Mouse (Mus musculus): ENCODE measurements around the gene Rbpj.
A peak's percentile ranks its signal among the peaks of the same experiment; 100 is the strongest.

Gene Rbpj

DNA sequence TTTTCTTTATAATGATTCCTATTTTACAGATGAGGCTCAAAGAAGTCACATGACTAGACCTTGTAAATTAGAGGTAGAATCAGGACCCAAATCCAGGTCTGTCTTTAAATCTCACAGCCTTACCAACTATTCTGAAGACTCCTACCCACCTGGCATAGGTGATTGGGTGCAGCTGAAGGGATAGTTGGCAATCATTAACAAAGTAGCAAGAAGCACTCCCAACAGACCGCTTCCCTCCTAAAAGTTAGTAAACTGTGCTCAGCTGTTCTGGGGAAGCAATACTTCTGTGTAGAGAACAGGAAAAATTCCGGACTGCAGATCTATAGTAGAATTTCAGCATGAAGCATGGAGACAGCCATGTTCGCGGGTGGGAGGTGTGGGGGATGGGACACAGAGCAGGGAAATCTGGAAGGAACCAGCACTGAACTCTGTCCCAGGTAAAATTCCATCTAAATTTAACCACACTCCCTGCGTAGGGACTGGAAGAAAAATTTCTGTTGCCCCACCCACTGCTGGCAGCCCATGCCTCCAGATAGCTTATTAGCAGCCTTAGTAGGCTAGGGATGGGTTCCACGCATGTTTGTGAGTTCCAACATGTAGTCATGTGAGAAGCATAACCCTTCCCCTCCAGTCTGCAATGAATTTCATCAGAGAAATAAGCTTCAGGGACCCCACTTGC, 3.3 kb downstream of the Rbpj start:
- DNase-seq (ENCODE audit: low spot score in 2 of 2): no peak

DNA sequence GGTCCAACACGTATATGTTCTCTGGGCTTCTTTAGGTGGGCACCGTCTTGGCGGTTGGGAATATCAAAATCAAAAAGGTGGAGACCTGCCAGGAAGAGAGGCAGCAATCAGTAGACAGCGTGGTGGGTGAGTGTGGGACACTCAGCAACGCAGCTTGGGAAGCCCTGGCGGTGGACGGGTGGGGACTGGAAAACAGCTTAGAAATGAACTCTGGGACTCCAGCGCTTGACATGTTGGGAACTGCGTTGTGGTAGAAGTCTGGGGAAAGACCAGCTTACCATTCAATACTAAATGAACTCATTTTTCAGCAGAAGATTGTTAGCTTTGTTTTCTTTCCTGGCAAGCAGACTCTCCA, 3.8 kb downstream of the Rbpj start:
- no peak for DNase-seq (ENCODE audit: low spot score in 2 of 2)

DNA sequence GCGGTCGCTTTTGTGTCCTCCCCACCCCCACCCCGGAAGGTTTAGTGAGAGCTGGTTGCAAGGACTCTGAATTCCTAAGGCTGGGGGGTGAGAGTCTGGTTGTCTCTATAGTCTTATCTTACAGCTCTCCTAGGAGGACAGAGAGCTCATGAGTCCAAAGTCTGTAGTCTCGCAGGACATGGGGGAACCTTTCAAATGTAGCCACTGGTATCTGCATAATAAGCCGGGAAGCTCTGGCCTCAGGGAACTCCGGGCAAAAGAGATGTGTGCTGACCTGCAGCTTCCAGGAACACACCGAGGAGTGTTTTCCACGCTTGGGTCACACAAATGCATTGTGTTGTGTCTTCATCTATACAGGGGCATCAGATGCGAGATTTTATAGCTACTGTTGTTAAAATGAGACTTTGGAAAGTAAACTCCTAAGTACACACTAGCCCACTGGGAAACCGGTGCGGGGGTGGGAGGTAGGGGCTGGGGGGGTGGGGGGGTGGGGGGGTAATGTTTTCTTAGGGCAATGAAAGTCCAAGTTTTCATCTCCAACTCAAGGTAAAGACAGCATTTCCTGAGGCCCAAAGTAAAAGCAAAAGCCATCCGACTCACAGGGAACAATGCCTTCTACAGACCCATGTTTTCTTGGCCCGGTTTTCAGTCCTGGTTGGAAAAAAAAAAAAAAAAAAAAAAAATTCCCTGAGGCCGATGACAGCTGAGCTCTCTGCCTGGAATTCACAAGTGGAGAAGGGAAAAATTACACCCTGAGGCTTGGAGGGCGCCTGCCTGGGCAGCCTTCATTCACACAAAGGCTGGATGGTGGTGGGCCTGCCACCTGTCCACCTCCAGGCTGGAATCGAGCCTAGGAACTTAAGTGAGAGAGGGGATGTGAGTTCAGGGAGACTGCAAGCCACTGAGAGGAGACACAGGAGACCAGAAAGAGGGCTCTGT, 4.5 kb downstream of the Rbpj start:
- DNase-seq (ENCODE audit: low spot score in 2 of 2): no peak

DNA sequence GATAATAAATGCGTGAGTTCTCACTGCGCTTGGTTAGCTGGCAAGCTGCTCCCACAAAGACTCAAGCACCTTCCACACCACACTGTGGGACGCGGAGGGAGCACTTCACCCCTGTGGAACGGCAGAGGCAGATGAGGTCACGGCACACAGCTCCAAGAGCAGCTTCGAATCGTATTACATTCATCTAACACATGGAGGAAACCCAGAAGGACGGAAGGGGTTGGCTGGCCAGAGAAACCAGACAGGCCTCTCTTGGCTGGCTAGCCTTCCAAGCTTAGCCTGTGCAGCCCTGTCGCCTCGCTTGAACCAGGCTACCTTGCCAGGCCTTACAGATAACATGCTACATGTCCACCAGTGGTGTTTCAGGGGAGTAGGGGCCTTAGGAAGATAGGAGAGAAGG, 6.5 kb downstream of the Rbpj start:
- no peak for DNase-seq (ENCODE audit: low spot score in 2 of 2)

DNA sequence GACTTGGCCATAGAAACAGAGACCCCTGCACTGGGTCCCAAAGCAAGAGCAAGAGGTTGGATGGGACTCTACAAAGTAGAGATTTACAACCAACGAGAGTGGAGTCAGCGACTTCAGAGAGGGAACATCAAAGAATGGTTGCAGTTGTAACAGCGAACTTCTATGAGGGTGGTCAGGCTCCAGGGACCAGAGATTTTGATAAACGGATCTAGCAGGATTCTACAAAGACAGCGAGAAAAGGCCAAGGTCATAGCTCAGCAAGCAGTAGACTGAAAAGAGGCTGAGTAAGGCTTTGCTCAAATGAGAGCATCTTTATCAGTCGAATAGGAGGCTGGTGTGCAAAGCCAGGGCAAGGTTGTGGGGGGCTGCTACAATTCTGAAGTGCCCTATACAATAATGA, 13.2 kb downstream of the Rbpj start:
- DNase-seq (ENCODE audit: low spot score in 2 of 2): no peak

DNA sequence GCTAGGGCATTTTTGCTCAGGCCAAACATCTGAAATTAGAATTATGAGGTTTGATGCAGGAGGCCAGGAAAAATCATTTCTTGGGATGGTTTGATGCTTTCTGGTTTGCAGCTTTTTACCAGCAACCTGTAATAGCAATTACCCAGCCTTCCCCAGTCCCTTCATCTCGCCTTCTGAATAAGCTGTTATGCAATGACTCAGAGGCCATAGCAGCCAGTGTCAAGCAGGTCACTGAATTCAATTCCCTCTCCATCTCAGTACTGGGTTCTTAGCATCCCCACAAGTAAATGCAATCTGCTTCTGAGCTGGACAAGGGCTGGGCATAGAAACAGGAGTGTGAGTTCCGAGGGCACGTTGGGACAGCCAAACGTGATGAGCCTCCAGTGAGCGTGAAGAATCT, 13.9 kb downstream of the Rbpj start:
- no peak for DNase-seq (ENCODE audit: low spot score in 2 of 2)

DNA sequence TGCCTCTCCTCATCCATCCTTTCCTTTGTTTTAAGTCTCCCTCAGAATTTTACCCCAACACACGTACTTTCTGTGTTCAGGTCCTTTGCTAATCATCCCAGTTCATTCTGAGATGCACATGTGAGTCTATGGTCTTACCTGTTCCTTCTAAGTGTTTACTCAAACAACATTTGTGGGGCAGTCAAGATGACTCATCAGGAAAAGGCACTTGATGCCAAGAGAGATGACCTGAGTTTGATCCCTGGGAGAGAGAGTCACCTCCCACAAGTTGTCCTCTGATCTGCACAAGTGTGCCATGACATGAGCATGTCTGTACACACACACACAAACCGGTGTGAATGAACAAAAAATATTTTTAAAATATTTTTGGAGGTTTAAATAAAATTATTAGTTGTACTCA, 15.1 kb downstream of the Rbpj start:
- no peak for DNase-seq (ENCODE audit: low spot score in 2 of 2)

DNA sequence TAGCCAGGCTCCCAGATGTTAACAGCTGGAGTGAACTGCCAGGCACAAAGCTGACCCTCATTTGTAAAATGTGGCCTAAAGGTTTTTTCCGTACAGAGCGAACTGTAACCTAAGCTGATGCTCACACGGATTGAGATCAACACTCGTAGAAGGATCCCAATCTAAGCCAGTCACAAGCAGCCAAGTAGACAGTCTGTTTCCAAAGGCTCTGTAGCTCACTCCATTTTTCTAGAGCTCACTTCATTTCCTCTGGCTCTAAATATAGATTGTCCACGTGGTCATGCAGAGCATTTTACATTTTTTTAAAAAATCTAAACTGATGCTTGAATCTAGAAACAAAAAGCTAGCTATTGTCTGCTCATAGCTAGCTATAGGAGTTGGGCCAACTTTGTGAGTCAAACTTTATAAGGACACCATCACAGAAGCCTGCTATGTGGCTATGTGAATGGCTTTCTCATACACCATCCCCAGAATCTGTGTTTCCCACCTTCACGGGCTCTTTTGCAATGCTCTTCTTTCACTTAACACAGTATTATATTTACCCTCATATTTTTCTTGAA, 19.2 kb downstream of the Rbpj start:
- DNase-seq (ENCODE audit: low spot score in 2 of 2): no peak

DNA sequence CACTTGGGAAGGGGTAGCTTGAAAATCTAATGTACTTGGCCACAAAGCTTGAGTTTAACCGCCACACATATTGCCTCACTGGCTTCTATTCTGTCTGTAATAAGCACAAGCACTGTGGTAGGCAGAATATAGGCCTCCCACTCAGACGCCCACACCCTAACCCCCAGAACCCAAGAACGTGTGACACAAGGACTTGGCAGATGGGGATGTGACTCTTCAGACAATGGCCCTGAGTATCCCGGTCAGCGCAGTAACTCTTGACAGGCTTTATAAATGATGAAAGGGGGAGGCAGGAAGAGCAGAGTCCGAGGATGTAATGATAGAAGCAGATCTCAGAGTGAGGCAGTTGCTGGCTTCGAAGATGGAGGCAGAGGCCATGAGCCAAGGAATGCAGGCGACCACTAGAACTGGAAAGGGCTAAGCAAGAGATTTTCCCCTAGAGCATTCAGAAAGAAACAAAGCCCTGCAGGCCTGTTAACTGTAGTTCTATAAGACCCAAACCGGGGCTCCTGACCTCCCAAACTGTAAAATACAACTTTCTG, 20.1 kb downstream of the Rbpj start:
- no peak for DNase-seq (ENCODE audit: low spot score in 2 of 2)

DNA sequence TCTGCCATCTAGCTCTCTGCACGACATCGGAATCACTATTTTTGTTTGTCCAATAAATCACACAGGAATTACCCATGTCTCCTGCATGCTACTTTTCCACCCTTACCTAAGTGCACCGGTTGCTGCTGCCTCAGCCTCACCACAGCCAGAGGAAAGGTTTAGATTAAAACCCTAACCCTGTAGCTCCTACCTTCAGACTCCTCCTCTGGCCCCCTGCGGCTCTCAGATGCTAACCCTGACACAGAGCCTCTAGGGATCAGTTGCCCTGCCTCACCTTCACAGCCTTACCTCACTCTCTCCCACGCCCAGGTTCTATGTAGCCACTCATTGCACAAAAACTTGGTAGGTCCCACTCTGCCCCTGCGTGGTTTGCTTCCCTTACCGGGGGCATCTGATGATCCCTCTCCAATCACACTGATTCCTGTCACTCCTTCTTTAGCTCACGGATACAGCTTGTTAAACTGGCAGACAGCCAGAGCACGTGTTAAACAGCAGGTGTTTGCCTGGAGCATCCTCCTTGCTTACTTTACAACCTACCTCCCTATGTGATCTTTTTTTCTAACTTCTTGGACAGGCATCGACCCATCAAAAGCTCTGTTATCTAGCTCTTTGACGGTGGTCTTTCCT, 21.1 kb downstream of the Rbpj start:
- DNase-seq (ENCODE audit: low spot score in 2 of 2): no peak

DNA sequence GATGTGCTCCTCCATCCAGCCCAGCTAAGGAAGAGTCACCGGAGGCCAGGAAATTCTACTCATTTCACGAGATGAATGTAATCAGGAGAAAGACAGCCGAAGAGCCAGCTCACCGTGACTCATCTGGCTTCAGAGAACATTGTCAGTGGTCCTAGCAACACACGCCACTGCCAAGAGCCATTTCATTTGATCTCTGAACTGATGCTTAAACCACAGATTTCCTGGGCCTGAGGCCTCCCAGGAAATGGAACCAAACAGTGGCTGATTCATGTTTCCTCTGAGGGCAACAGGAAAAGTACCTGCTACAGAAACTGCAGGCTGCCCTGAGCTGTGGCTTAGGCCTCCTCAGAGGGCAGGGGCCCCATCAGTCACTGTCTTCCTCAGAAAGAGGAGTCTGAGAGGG, 24.7 kb downstream of the Rbpj start:
- no peak for DNase-seq (ENCODE audit: low spot score in 2 of 2)

DNA sequence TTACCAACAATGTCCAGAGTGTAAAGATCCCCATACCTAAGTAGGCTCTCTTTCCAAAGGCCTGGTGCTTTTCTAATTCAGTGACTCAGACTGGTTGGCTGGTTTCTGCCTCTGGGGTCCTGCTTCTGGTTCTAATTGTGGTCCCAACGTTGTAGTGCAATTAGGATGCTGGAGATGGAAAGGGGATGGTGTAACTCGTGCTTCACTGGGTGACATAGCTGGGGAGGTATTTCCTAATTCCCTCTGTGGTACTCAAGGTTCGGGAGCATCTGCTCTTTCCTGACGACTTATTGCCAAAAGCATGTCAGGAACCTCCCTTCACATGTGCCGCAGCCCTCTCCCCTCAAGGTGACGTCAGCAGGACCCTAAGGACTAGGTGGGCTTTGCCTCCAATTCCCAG, 27.8 kb downstream of the Rbpj start:
- DNase-seq (ENCODE audit: low spot score in 2 of 2): no peak

DNA sequence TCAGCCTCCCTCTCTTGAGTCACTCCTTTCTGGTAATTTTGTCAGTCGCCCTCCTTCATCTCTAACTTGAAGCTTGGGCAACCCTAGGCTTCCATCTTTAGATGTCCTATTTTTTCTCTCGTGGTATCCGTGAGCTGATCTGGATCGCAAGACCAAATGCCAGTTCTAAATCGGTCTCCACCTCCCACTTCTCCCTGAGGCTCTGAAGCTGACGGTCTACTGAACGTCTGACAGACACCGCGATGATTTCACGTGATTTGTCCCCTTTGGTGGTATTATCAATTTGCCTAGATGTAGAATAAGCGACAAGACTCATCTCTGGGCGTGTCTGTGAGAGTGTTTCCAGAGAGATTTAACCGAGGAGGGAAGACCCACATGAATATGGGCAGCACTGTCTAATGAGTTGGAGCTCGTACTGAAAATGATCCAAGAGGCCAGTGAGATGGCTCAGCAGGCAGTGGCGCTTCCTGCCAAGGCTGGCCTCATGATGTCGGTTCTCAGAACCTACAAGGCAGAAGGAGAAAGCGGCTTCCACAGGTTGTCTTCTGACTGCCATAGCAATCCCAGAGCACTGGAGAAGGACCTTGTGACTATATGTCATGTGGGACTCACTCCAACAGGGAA, 28.7 kb downstream of the Rbpj start:
- peak; percentile 31 to 77 for DNase-seq (ENCODE audit: low spot score in 2 of 2)

DNA sequence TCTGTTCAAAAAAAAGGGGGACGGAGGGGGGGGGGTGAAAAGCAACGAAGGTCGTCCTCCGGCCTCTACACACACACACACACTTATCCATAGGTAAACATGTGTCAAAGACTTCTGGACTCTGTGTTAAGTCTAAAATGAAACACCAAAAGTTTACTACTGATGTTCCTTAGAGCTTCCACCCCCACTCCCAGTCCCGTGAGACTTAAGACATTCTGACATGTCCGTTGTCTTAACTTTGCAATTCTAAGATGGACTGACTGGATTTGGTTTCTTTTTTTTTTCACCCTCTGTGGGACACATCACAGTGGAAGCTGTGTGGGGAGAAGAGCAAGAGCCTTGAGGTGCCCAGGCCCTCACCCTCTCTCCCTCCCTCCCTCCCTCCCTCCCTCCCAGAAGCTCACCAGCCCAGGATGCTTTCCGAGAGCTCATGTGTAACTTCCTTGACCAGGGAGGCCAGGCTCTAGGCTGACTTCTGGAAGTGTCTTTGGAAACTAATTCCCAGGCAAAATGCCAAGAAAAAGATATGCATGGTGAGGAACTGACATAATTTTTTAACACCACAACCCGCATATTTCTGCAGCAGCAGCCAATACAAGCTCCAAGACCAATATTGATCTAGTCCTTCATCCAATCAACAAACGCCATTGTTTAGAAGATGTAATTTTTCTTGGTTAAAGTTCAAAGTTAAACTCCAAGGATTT, 31.0 kb downstream of the Rbpj start:
- DNase-seq (ENCODE audit: low spot score in 2 of 2): no peak

DNA sequence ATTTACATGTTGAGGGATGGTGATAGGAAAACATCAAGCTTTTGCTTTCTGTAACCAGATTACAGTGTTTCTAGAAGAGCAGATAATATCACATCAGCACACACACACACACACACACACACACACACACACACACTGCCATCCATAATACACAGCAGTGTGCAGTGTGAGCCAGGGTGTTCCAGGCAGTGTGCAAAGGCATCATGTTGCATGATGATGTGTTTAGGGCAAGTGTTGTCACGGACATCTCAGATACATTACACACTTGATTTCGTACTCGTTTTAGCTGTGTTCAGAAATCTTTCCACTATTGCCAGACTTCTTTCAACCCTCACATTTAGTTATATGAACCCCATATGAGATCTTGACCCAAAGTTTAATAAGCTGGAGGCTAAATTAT, 33.6 kb downstream of the Rbpj start:
- no peak for DNase-seq (ENCODE audit: low spot score in 2 of 2)

DNA sequence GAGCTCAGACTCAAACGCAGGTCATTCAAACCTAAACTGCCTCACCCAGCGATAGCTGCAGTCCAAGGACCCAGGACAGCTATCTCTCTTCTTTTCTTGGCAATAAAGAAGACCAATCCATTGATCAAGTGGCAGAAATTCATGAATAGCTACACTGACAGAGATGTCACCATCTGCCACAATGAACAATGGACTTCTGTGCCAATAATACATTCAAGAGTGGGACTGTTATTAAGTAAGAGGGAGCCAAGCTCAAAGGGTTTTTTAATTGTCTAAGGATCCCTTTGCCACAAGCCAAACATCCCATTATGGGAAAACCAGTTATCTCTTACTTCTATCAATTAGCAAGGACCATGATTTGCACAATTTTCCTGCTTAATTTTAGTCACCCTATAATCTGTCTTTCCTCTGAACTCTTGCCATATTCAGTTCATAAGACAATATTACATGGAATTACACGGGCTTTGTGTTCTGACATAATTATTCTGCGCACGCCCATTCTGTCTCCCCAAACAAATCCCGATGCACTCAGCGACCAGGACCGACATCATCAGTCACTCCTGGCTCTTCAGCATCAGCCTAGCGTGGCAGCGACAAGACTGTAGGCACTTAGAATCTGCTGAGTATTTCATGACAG, 34.7 kb downstream of the Rbpj start:
- no peak for DNase-seq (ENCODE audit: low spot score in 2 of 2)

DNA sequence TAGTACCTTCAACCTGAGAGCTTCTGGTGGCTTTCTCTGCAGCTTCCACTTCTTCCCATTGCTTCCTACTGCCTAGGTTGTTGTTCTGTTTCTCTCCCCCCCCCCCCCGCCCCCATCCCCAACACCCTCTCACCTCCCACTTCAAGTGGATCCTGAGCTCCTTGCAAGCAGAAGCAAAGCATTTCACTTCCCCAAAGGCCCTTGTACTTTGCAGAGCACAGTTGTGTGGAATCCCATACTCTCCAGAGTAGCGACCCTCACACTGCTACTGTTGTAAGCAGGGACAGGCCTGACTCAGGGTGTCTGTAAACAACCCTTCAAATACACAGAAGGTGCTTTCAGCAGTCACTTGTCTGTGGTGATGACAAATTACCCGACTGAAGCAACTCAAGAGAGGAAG, 37.3 kb downstream of the Rbpj start:
- DNase-seq (ENCODE audit: low spot score in 2 of 2): no peak

DNA sequence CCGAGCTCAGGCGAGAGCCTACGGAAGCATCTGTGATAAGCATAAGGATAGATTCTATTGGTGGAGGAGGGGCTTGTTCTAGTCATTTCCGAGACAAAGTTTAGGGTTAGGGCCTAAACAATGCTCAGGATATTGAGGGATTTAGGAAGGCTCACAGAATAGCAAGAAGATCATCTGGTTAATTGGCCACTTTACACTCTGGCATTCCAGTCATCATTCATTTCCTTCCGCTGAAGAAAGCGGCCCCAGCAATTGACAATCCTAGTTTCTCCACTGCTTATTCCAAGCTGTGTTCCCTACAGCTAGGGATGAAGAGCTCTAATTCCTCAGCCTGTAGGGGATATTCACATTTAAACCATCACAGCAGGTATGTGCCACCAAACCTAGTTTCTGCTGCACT, 39.8 kb downstream of the Rbpj start:
- DNase-seq (ENCODE audit: low spot score in 2 of 2): no peak

DNA sequence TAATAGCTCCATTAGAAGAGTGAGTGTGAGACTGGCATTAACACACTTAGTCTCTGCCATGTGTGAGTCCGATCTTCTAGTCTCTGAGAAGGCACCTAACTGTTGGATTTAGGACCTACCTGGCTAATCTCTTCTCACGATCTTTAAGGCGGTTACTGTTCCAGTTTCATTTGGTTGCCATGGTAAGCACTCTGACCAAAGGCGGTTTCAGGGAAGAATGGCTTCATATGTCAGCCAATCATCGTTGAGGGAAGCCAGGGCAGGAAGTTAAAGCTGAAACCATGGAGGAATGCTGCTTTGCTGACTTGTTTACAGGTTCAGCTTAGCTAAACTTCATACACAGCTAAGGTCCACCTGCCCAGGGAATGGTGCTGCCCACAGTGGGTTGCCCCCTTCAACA, 41.4 kb downstream of the Rbpj start:
- DNase-seq (ENCODE audit: low spot score in 2 of 2): no peak

DNA sequence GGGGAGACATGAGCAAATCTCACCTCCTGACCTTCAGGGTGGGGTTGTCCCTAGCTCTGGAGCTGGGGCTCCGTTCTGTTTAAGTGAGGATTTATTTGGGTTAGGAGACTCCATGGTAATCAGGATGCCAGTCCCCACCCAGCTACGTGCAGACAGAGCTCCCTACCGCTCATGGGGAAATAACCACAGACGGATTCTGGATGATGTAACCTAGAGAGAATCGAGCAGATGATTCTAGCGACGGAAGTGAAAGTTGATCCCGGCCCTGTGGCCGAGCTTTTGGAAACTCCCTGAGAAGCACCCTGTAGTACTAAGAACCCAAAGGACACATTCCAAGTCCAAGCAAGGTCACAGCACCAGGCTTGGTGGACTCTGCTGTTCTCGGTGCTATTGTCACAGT, 43.5 kb downstream of the Rbpj start:
- no peak for DNase-seq (ENCODE audit: low spot score in 2 of 2)

DNA sequence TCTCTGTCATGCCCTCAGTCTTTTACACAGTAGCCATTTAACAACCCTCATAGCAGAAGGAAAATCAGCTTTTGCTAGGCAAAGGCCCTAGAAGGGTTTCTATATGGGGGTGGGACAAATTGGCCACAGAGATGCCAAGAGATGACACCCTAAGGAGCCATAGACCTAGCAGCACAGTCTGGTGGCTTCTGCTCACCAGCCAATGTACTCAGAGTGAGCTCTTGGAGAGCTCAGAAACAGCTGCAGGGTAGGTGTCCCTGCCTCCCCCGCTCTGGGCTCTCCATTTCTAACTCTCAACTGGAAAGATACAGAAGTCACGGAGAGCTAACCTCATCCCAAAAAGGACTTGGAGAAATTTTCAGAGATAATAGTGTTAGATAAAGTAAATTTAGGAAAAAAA, 44.0 kb downstream of the Rbpj start:
- no peak for DNase-seq (ENCODE audit: low spot score in 2 of 2)
